9 mouse cellular contexts compared by ENCODE assay signal in the genomic region with DNA sequence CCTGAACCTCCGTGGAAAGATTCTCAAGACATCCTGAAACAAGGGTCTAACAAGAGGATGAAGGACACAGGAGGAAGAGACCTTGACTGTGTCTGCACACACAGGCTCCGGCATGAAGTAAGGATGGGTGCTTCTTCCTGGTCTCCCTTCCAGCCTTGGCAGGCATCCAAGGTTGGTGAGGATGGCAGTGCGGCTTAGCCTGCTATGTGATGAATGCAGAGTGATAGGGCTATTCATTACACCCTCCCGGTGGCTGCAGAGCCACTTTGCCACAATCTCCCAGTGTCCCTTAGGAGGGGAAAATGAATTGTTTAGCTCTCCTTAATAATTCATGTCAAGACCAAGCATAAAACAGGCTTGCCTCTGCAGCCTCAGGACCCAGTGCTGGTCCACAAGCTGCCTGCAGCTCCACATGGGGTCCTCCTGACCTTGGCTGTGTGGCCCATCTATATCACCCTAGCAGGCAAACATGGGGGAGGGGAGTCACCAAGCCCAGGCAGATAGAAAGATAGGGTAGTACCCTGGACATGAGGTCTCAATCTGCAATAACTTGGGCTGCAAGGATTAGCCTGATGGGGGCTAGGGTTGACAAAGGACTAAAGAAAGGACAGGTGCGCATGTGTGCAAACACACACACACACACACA. TPM values are rescaled to one million over a fixed set of nuclear protein-coding genes. Genes with fewer than 3 reads are reported as not detected.
A peak's percentile ranks its signal among the peaks of the same experiment; 100 is the strongest.
DNase-seq lines count a peak whose midpoint lies in the region; ATAC-seq and TF ChIP-seq lines count a peak whose summit lies in the region.
"Had no signal": no experiment of that assay in that cellular context is flagged by ENCODE, and none has a peak within 500 bp of the region (broad histone marks: within the 10 kb centered on the region; RNA-seq: fewer than 3 reads in every experiment).

No protein-coding gene starts in this region.

- no peak overlapping the region for H3K4me3 ChIP-seq in heart, embryonic 15.5 days
- H3K4me3 ChIP-seq in megakaryocyte, embryonic 14.5 days (replicated peaks): peak overlapping the region; percentile 38
- H3K4me3 ChIP-seq in midbrain, postnatal 0 days (ENCODE audit: low read depth, low read length): no peak overlapping the region
- H3K4me3 ChIP-seq: forebrain, embryonic 13.5 days had no signal

- 37% methylated on average over 5 of the region's 5 CpGs for WGBS in heart, embryonic 15.5 days
- 57% methylated on average over 5 of the region's 5 CpGs for WGBS in midbrain, postnatal 0 days

- H3K9me3 ChIP-seq in heart, embryonic 15.5 days (replicated peaks): no peaks in the 10 kb centered on the region
- H3K9me3 ChIP-seq in megakaryocyte, embryonic 14.5 days: no peaks in the 10 kb centered on the region
- H3K9me3 ChIP-seq in midbrain, postnatal 0 days (ENCODE audit: low read length): no peaks in the 10 kb centered on the region
- H3K9me3 ChIP-seq: forebrain, embryonic 13.5 days had no signal

- H3K9ac ChIP-seq in heart, embryonic 15.5 days: no peak overlapping the region
- no peak overlapping the region for H3K9ac ChIP-seq in midbrain, postnatal 0 days (replicated peaks; ENCODE audit: low read length, poor library complexity, severe bottlenecking)
- H3K9ac ChIP-seq: forebrain, embryonic 13.5 days had no signal

- no peak overlapping the region for H3K4me2 ChIP-seq in heart, embryonic 15.5 days
- no peak overlapping the region for H3K4me2 ChIP-seq in midbrain, postnatal 0 days (ENCODE audit: low read depth, low read length, poor library complexity, severe bottlenecking)
- H3K4me2 ChIP-seq: forebrain, embryonic 13.5 days had no signal

- no peak for ATAC-seq in heart, embryonic 15.5 days (replicated peaks; ENCODE audit: insufficient number of reproducible peaks, insufficient read depth, low FRiP score, low read depth)
- ATAC-seq in megakaryocyte, adult 5-6 weeks (ENCODE audit: poor library complexity, severe bottlenecking): no peak
- ATAC-seq in midbrain, postnatal 0 days (ENCODE audit: low FRiP score): no peak
- ATAC-seq: forebrain, embryonic 13.5 days had no signal

- no peak for DNase-seq in heart, postnatal 36 days
- peak; percentile 81 for DNase-seq in adrenal gland, postnatal 14 days
- peak; percentile 56 for DNase-seq in midbrain, postnatal 0 days (ENCODE audit: low spot score)
- DNase-seq in B cell, adult 2 months: no peak
- DNase-seq: cerebellum, adult 8-10 months had no signal

- intact Hi-C loops in heart, postnatal 36 days (cut with DNase I): no loop called here

- no peaks in the 10 kb centered on the region for H3K36me3 ChIP-seq in heart, embryonic 15.5 days
- H3K36me3 ChIP-seq in megakaryocyte, embryonic 14.5 days (replicated peaks; ENCODE audit: low read length): peaks cover 96% of the 10 kb centered on the region
- H3K36me3 ChIP-seq in midbrain, postnatal 0 days (ENCODE audit: insufficient read depth, low read length): no peaks in the 10 kb centered on the region

- no peaks in the 10 kb centered on the region for H3K27me3 ChIP-seq in heart, embryonic 15.5 days
- H3K27me3 ChIP-seq in megakaryocyte, embryonic 14.5 days (replicated peaks): no peaks in the 10 kb centered on the region
- no peaks in the 10 kb centered on the region for H3K27me3 ChIP-seq in midbrain, postnatal 0 days (ENCODE audit: insufficient read depth, low read length)
- H3K27me3 ChIP-seq: forebrain, embryonic 13.5 days had no signal

- peak overlapping the region; percentile 69 for H3K27ac ChIP-seq in heart, embryonic 15.5 days
- H3K27ac ChIP-seq in midbrain, postnatal 0 days (ENCODE audit: low read depth, low read length): no peak overlapping the region
- H3K27ac ChIP-seq: forebrain, embryonic 13.5 days had no signal

- no peak for TF ChIP-seq CTCF in midbrain, postnatal 0 days (IDR thresholded peaks at IDR 0.05)

- peaks cover 86% of the 10 kb centered on the region for H3K4me1 ChIP-seq in heart, embryonic 15.5 days (replicated peaks)
- H3K4me1 ChIP-seq in megakaryocyte, embryonic 14.5 days: peaks cover 100% of the 10 kb centered on the region
- H3K4me1 ChIP-seq in midbrain, postnatal 0 days (ENCODE audit: insufficient read depth, low read length): no peaks in the 10 kb centered on the region; the same call in 1 of the 2 replicates

RNA-seq across cellular contexts. Expression of a gene that starts 7.5 kb away (rescaled TPM):
- 2.4 and 3.7 TPM in 2 replicates for polyA plus RNA-seq in heart, embryonic 15.5 days (2015; fragmentation: Nextera tagmentation; extraction: Ambion mirVana)
- total RNA-seq in heart, postnatal 36 days (2021): under 1 TPM; 0.28 to 0.46 TPM
- 109 and 119 TPM in 2 replicates for polyA plus RNA-seq in megakaryocyte, embryonic 14.5 days (2012; ENCODE audit: insufficient read depth, low replicate concordance)
- total RNA-seq in megakaryocyte, adult 5-6 weeks (2015): 60.9 and 70.4 TPM in 2 replicates
- total RNA-seq in megakaryocyte, adult 5-6 weeks (2017): 45.6 and 47.0 TPM in 2 replicates
- total RNA-seq in adrenal gland, postnatal 14 days (2021): 2.0 and 8.6 TPM in 2 replicates
- total RNA-seq in midbrain, postnatal 0 days (2014; rRNA removed): 0.19 and 0.38 TPM in 2 replicates
- polyA plus RNA-seq in midbrain, postnatal 0 days (2015; fragmentation: Nextera tagmentation; extraction: Ambion mirVana): 0.37 and 0.38 TPM in 2 replicates

RNA-seq across cellular contexts. Expression of a gene that starts 40.2 kb away (rescaled TPM):
- 780 and 813 TPM in 2 replicates for polyA plus RNA-seq in heart, embryonic 15.5 days (2015; fragmentation: Nextera tagmentation; extraction: Ambion mirVana)
- 100 to 1,000 TPM; 398 to 441 TPM for total RNA-seq in heart, postnatal 36 days (2021)
- polyA plus RNA-seq in megakaryocyte, embryonic 14.5 days (2012; ENCODE audit: insufficient read depth, low replicate concordance): 774 and 1,679 TPM in 2 replicates
- total RNA-seq in megakaryocyte, adult 5-6 weeks (2015): 17.2 and 20.3 TPM in 2 replicates
- total RNA-seq in megakaryocyte, adult 5-6 weeks (2017): 22.5 and 25.3 TPM in 2 replicates
- total RNA-seq in adrenal gland, postnatal 14 days (2021): 536 and 561 TPM in 2 replicates
- 454 and 542 TPM in 2 replicates for total RNA-seq in midbrain, postnatal 0 days (2014; rRNA removed)
- 511 and 569 TPM in 2 replicates for polyA plus RNA-seq in midbrain, postnatal 0 days (2015; fragmentation: Nextera tagmentation; extraction: Ambion mirVana)

RNA-seq across cellular contexts. Expression of a gene that starts 43.3 kb away (rescaled TPM):
- polyA plus RNA-seq in heart, embryonic 15.5 days (2015; fragmentation: Nextera tagmentation; extraction: Ambion mirVana): 0.10 and 0.95 TPM in 2 replicates
- not detected for total RNA-seq in heart, postnatal 36 days (2021)
- 2.4 and 6.3 TPM in 2 replicates for polyA plus RNA-seq in megakaryocyte, embryonic 14.5 days (2012; ENCODE audit: insufficient read depth, low replicate concordance)
- total RNA-seq in megakaryocyte, adult 5-6 weeks (2015): 0.96 and 1.1 TPM in 2 replicates
- total RNA-seq in megakaryocyte, adult 5-6 weeks (2017): 0.40 and 2.9 TPM in 2 replicates
- total RNA-seq in adrenal gland, postnatal 14 days (2021): 0.45 TPM in 1 of 2 replicates, not detected in the other
- total RNA-seq in midbrain, postnatal 0 days (2014; rRNA removed): 1.1 TPM in 1 of 2 replicates, not detected in the other
- polyA plus RNA-seq in midbrain, postnatal 0 days (2015; fragmentation: Nextera tagmentation; extraction: Ambion mirVana): 0.43 and 0.50 TPM in 2 replicates

RNA-seq across cellular contexts. Expression of a gene that starts 56.7 kb away (rescaled TPM):
- polyA plus RNA-seq in heart, embryonic 15.5 days (2015; fragmentation: Nextera tagmentation; extraction: Ambion mirVana): 45.7 and 66.2 TPM in 2 replicates
- 10 to 100 TPM; 15.3 TPM for total RNA-seq in heart, postnatal 36 days (2021)
- polyA plus RNA-seq in megakaryocyte, embryonic 14.5 days (2012; ENCODE audit: insufficient read depth, low replicate concordance): 167 and 219 TPM in 2 replicates
- 14.0 and 19.2 TPM in 2 replicates for total RNA-seq in megakaryocyte, adult 5-6 weeks (2015)
- total RNA-seq in megakaryocyte, adult 5-6 weeks (2017): 17.7 and 20.5 TPM in 2 replicates
- total RNA-seq in adrenal gland, postnatal 14 days (2021): 32.2 and 33.3 TPM in 2 replicates
- 71.3 and 92.4 TPM in 2 replicates for total RNA-seq in midbrain, postnatal 0 days (2014; rRNA removed)
- polyA plus RNA-seq in midbrain, postnatal 0 days (2015; fragmentation: Nextera tagmentation; extraction: Ambion mirVana): 101 and 103 TPM in 2 replicates

Comparison
In these comparisons a context has a peak if more than half of its experiments do, and no peak if none do; other contexts are left out.
1. DNase-seq: peak in adrenal gland, postnatal 14 days (single experiment) and midbrain, postnatal 0 days (single experiment); none in heart, postnatal 36 days (0 of 2) and B cell, adult 2 months (0 of 2).
2. RNA of a gene that starts 40.2 kb away (total RNA-seq): 536 to 561 TPM in adrenal gland, postnatal 14 days, 454 to 542 TPM in midbrain, postnatal 0 days and 398 to 441 TPM in heart, postnatal 36 days; 17.2 to 25.3 TPM in megakaryocyte, adult 5-6 weeks; every median in the first group is over 10 times any median in the second.